Mouse (Mus musculus) liver, embryonic 16.5 days (tissue): ENCODE measurements around the gene Nckap5. TPM values are rescaled to one million over a fixed set of nuclear protein-coding genes. Genes with fewer than 3 reads are reported as not detected.

Source experiments
- ATAC-seq: fragments of 200-750 bp; cut with Nextera tagmentation; 2 replicates; pipeline ENCODE4 v1.8.0; 2017; ENCODE audit warnings: low read depth, mild to moderate bottlenecking, moderate number of reproducible peaks, moderate library complexity
- H3K27ac ChIP-seq: fragments of 300-500 bp; sonication (generic); 2 replicates; pipeline ENCODE4 v1.5.1; 2014; ENCODE audit warnings: mild to moderate bottlenecking, low read length
- H3K27me3 ChIP-seq: fragments of 300-500 bp; sonication (generic); 2 replicates; pipeline ENCODE4 v1.6.1; 2014; ENCODE audit warnings: low read depth, low read length, mixed read lengths; ENCODE audit not compliant: control insufficient read depth, insufficient read depth
- H3K36me3 ChIP-seq: fragments of 300-500 bp; sonication (generic); 2 replicates; pipeline ENCODE4 v1.6.1; 2014; ENCODE audit warnings: mild to moderate bottlenecking; ENCODE audit not compliant: control insufficient read depth, insufficient read depth
- H3K4me1 ChIP-seq: fragments of 300-500 bp; sonication (generic); 2 replicates; pipeline ENCODE4 v1.6.1; 2014; ENCODE audit warnings: low read depth, low read length, mixed read lengths; ENCODE audit not compliant: control insufficient read depth
- H3K4me2 ChIP-seq: fragments of 300-500 bp; sonication (generic); 2 replicates; pipeline ENCODE4 v1.6.1; 2014; ENCODE audit warnings: low read depth, low read length, mixed read lengths
- H3K4me3 ChIP-seq: fragments of 300-500 bp; sonication (generic); 2 replicates; pipeline ENCODE4 v1.5.1; 2014; ENCODE audit warnings: low read depth, mild to moderate bottlenecking, low read length
- H3K9ac ChIP-seq: fragments of 300-500 bp; sonication (generic); 2 replicates; pipeline ENCODE4 v1.6.1; 2014; ENCODE audit warnings: low read depth, low read length
- H3K9me3 ChIP-seq: fragments of 300-500 bp; sonication (generic); replicated peaks from 2 replicates; pipeline ENCODE4 v1.6.1; 2016; ENCODE audit warnings: low read length; ENCODE audit not compliant: control insufficient read depth
- WGBS: fragments of 180-500 bp; shearing (Covaris S2); extraction: QIAGEN DNeasy Blood & Tissue Kit; methylation state at CpG from one replicate; pipeline ENCODE4 v1.1.7; 2014; ENCODE audit not compliant: insufficient replicate concordance; 5-methylcytosine and 5-hydroxymethylcytosine counted together
- polyA plus RNA-seq: library from polyadenylated mRNA; unstranded; fragments of >200 nt; fragmentation: Nextera tagmentation; extraction: Ambion mirVana; gene quantifications from 2 replicates; pipeline ENCODE4 v1.2.1, GENCODE M21; 2015

Gene Nckap5
- polyA plus RNA-seq, 1 experiment from 2014 or later, result 1.9 TPM

DNA sequence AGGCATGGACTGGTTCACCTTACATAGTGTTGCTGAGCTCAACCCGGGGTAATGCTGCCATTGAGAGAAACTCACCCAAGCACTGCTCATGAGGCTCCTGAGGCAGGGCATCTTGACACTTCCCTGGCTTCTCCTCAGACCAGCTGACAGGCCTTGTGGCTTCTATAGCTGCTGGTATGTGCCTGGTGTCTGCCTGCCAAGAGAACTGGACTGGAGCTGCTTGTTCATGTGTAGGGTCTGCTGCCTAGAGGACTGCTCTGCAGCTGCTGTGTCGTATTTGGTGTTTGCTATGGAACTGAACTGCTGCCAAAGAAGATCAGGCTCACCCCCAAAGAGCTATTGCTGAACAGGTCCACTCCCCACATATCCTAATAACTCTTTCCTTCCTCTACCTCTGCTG is 327.9 kb downstream of the Nckap5 start:
- ATAC-seq, result no peak
- no peaks in the 10 kb centered on the region for H3K36me3 ChIP-seq

DNA sequence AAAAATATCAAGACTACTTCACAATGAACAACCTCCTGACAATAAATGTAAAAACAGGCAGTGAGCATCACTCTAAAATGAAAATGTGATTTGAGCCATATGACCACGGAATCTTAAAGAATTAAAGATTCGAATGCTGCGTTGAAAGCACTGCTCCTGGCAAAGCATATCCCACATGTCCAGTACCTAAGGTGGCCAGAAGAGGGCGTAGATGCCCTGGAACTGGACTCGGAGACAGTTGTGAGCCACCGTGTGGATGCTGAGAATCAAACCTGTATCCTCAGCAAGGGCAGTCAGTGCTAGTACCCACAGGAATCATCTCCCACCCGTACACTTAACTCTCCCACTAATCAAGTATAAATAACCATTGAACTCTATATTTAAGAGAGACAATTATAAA is 333.9 kb downstream of the Nckap5 start:
- no peak for ATAC-seq
- Histone ChIP-seq H3K4me2 (no peak overlapping the region), H3K4me3 (no peak overlapping the region), H3K36me3 (no peaks in the 10 kb centered on the region), H3K27me3 (no peaks in the 10 kb centered on the region), H3K4me1 (no peaks in the 10 kb centered on the region), H3K9ac (no peak overlapping the region), H3K27ac (no peak overlapping the region), H3K9me3 (no peaks in the 10 kb centered on the region)
- WGBS, result 67% methylated on average over 7 of the region's 7 CpGs

More for the DNA sequence above, 327.9 kb downstream of the Nckap5 start:
- H3K9me3 ChIP-seq, result no peaks in the 10 kb centered on the region
- H3K4me1 ChIP-seq, result no peaks in the 10 kb centered on the region
- no peak overlapping the region for H3K9ac ChIP-seq
- H3K4me3 ChIP-seq, result no peak overlapping the region
- H3K27me3 ChIP-seq, result no peaks in the 10 kb centered on the region
- 52% methylated on average over 2 of the region's 2 CpGs for WGBS
- no peak overlapping the region for H3K4me2 ChIP-seq
- H3K27ac ChIP-seq, result no peak overlapping the region

GRCm38 (mm10) chr1:126492206-126493071 is 338.2 kb downstream of the Nckap5 start:
- Histone ChIP-seq H3K27me3 (no peaks in the 10 kb centered on the region), H3K27ac (no peak overlapping the region), H3K9ac (no peak overlapping the region), H3K9me3 (no peaks in the 10 kb centered on the region), H3K4me3 (peak overlapping the region; percentile 33), H3K4me1 (no peaks in the 10 kb centered on the region), H3K36me3 (no peaks in the 10 kb centered on the region), H3K4me2 (peak overlapping the region; percentile 53)
- 6% methylated on average over 35 of the region's 35 CpGs for WGBS
- peak; percentile 3; the same call in 1 of the 2 replicates for ATAC-seq

GRCm38 (mm10) chr1:126491412-126491811 is 339.2 kb downstream of the Nckap5 start:
- H3K27ac ChIP-seq, result no peak overlapping the region
- 61% methylated on average over 5 of the region's 5 CpGs for WGBS
- no peaks in the 10 kb centered on the region for H3K9me3 ChIP-seq

GRCm38 (mm10) chr1:126490256-126490655 is 340.3 kb downstream of the Nckap5 start:
- H3K9me3 ChIP-seq, result no peaks in the 10 kb centered on the region
- H3K27me3 ChIP-seq, result no peaks in the 10 kb centered on the region
- ATAC-seq, result no peak
- no peak overlapping the region for H3K4me3 ChIP-seq
- H3K27ac ChIP-seq, result no peak overlapping the region
- no peak overlapping the region for H3K9ac ChIP-seq
- 41% methylated on average over 6 of the region's 6 CpGs for WGBS
- no peaks in the 10 kb centered on the region for H3K4me1 ChIP-seq
- no peaks in the 10 kb centered on the region for H3K36me3 ChIP-seq
- H3K4me2 ChIP-seq, result no peak overlapping the region

More at GRCm38 (mm10) chr1:126491412-126491811, 339.2 kb downstream of the Nckap5 start:
- Histone ChIP-seq H3K4me2 (no peak overlapping the region), H3K9ac (no peak overlapping the region), H3K4me1 (no peaks in the 10 kb centered on the region), H3K4me3 (no peak overlapping the region), H3K36me3 (no peaks in the 10 kb centered on the region), H3K27me3 (no peaks in the 10 kb centered on the region)
- ATAC-seq, result no peak

GRCm38 (mm10) chr1:126484664-126485087 is 345.9 kb downstream of the Nckap5 start:
- ATAC-seq, result no peak
- Histone ChIP-seq H3K27ac (no peak overlapping the region), H3K4me3 (no peak overlapping the region), H3K36me3 (no peaks in the 10 kb centered on the region), H3K4me1 (no peaks in the 10 kb centered on the region), H3K4me2 (no peak overlapping the region), H3K9ac (no peak overlapping the region), H3K27me3 (no peaks in the 10 kb centered on the region), H3K9me3 (no peaks in the 10 kb centered on the region)
- 70% methylated on average over 6 of the region's 6 CpGs for WGBS

DNA sequence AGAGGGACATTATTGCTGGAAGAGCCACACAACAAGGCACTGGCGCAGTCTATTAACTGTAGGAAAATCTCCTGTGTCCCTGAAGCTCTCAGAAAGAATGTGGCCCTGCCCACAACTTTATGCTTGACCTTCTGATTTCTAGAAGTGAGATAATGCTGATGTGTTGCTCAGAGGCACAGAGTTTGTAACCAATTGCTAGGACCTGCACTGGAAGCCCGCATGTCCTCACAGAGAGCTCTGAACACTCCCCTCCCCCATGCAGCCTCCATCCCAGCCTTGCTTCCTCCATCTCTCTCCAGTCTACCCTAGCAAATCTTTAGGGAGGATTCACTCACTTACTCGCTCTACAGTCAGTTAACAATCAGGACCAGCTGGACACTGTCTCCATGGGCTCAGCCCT is 346.9 kb downstream of the Nckap5 start:
- ATAC-seq, result no peak
- no peaks in the 10 kb centered on the region for H3K36me3 ChIP-seq
- no peaks in the 10 kb centered on the region for H3K9me3 ChIP-seq
- no peak overlapping the region for H3K4me3 ChIP-seq
- H3K4me1 ChIP-seq, result no peaks in the 10 kb centered on the region
- no peaks in the 10 kb centered on the region for H3K27me3 ChIP-seq
- WGBS, result 47% methylated on average over 3 of the region's 3 CpGs
- no peak overlapping the region for H3K4me2 ChIP-seq
- H3K9ac ChIP-seq, result no peak overlapping the region
- no peak overlapping the region for H3K27ac ChIP-seq

DNA sequence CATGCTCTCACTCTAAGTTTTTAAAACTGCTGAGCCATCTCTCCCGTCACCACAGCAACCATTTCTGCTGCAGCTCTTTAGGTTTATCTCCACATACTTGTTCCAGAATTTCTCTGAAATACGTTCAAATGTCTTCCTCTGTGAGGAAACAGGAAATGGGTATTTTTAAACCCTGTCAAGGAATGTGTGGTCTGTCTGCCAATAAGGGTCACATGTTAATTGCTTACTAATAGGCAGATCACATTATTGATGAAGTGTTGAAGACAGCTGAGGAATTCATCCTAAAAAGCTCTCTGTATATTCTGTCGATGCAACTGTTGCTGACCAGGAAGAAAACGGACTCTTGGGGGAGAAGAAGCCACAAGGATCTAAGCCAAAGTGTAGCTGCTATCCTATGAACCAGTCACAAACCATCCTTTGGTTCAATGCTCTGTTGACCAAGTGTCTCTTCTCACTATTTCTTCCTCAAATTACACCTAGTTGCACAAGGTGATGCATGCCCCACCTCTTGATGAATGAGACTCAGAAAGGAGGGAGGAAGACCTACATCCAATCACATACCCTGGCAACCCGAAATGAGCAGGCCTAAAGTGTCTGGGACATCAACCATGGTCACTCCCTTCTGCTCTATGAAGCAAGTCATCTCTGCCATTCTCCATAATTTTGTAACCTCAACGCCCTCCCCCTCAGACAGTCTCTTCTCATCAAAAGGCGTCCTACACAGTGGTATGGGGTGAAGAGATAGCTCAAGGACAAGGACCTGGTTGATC is 349.0 kb downstream of the Nckap5 start:
- ATAC-seq, result no peak
- H3K4me1 ChIP-seq, result no peaks in the 10 kb centered on the region
- H3K9ac ChIP-seq, result no peak overlapping the region
- no peaks in the 10 kb centered on the region for H3K36me3 ChIP-seq
- H3K4me2 ChIP-seq, result no peak overlapping the region
- no peaks in the 10 kb centered on the region for H3K27me3 ChIP-seq
- H3K4me3 ChIP-seq, result no peak overlapping the region
- 34% methylated on average over 7 of the region's 7 CpGs for WGBS
- H3K27ac ChIP-seq, result no peak overlapping the region
- no peaks in the 10 kb centered on the region for H3K9me3 ChIP-seq

DNA sequence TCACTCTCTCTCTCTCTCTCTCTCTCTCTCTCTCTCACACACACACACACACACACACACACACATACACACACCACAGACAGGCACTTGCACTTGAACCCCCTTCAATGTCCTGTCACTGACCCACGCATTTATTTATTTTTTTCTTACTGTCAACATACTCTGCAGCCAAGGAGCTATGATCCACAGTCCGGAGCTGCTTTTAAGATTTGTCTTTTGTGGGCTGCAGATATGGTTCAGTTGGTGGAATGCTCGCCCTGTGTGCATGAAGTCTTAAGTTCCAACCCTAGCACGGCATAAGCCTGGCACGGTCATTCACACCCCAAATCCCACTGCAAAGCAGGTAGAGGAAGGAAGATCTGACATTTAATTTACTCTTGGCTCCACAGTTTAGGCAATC is 357.6 kb downstream of the Nckap5 start:
- Histone ChIP-seq H3K9me3 (no peaks in the 10 kb centered on the region), H3K27ac (no peak overlapping the region), H3K36me3 (no peaks in the 10 kb centered on the region), H3K4me3 (no peak overlapping the region), H3K27me3 (no peaks in the 10 kb centered on the region), H3K4me2 (no peak overlapping the region), H3K4me1 (no peaks in the 10 kb centered on the region), H3K9ac (no peak overlapping the region)
- ATAC-seq, result no peak
- 65% methylated on average over 5 of the region's 5 CpGs for WGBS
